Mouse (Mus musculus): ENCODE results near the gene Grap2.

GRCm38 (mm10) chr15:80650412-80650811, 78.0 kb downstream of the Grap2 start:
- TF ChIP-seq POU5F1 (IDR thresholded peaks at IDR 0.05; ENCODE audit: borderline replicate concordance, low read length) = no peak
- TF ChIP-seq CTCF (conservative IDR thresholded peaks at IDR 0.05; ENCODE audit: low read length) = no peak
